Mouse (Mus musculus) ES-E14 (cell line): ENCODE measurements around the gene Aoc3. TPM values are rescaled to one million over a fixed set of nuclear protein-coding genes. Genes with fewer than 3 reads are reported as not detected.

Experiments
- DNase-seq: peaks from one replicate; pipeline ENCODE4 v3.0.0-alpha.2; 2013; ENCODE audit warnings: low read depth, low spot score
- H3K27ac ChIP-seq: 2 replicates; pipeline ENCODE4 v1.5.1; 2012; ENCODE audit warnings: low read depth, mild to moderate bottlenecking, low read length, moderate library complexity, mixed read lengths; ENCODE audit not compliant: poor library complexity, insufficient read depth, severe bottlenecking
- H3K36me3 ChIP-seq: 2 replicates; pipeline ENCODE4 v1.6.1; 2012; ENCODE audit warnings: mild to moderate bottlenecking, low read length, moderate library complexity, mixed read lengths; ENCODE audit not compliant: control insufficient read depth, poor library complexity, insufficient read depth, severe bottlenecking
- H3K4me1 ChIP-seq, 2 experiments: fragments of 150-350 bp in 1 of 2; sonication (generic) in 1 of 2; 2 replicates each; pipeline ENCODE4 v1.6.1; 2012; ENCODE audit warnings: low read length in 2 of 2, mild to moderate bottlenecking in 1 of 2, mixed read lengths in 1 of 2; ENCODE audit not compliant: control insufficient read depth in 2 of 2, insufficient read depth in 2 of 2, poor library complexity in 1 of 2
- H3K4me3 ChIP-seq, 2 experiments: fragments of 150-350 bp in 1 of 2; sonication (generic) in 1 of 2; 2 replicates each; pipeline ENCODE4 v1.5.1; 2012; ENCODE audit warnings: low read length in 2 of 2, low read depth in 1 of 2, mild to moderate bottlenecking in 1 of 2, mixed read lengths in 1 of 2; ENCODE audit not compliant: insufficient read depth in 1 of 2, poor library complexity in 1 of 2, severe bottlenecking in 1 of 2
- H3K9ac ChIP-seq: 2 replicates; pipeline ENCODE4 v1.6.1; 2012; ENCODE audit warnings: low read depth, mild to moderate bottlenecking, low read length, mixed read lengths; ENCODE audit not compliant: poor library complexity, insufficient read depth, severe bottlenecking
- H3K9me3 ChIP-seq: fragments of 150-350 bp; sonication (generic); 2 replicates; pipeline ENCODE4 v1.6.1; 2012; ENCODE audit warnings: low read depth, mild to moderate bottlenecking, low read length; ENCODE audit not compliant: control insufficient read depth, insufficient read depth
- CHD2 ChIP-seq: IDR thresholded peaks from 2 replicates; pipeline ENCODE4 v1.6.1; 2014; ENCODE audit warnings: mild to moderate bottlenecking, low read depth, low read length, inconsistent platforms
- HCFC1 ChIP-seq: IDR thresholded peaks from 2 replicates; pipeline ENCODE4 v1.6.1; 2012; ENCODE audit warnings: low read length, inconsistent platforms, borderline replicate concordance; ENCODE audit not compliant: insufficient read depth
- MAFK ChIP-seq: IDR thresholded peaks from 2 replicates; pipeline ENCODE4 v1.6.1; 2014; ENCODE audit warnings: mild to moderate bottlenecking, low read depth, low read length, inconsistent platforms; ENCODE audit not compliant: insufficient read depth
- ZC3H11A ChIP-seq: IDR thresholded peaks from 2 replicates; pipeline ENCODE4 v1.6.1; 2012; ENCODE audit warnings: low read depth, mild to moderate bottlenecking, inconsistent platforms, low read length, borderline replicate concordance
- ZNF384 ChIP-seq: IDR thresholded peaks from 2 replicates; pipeline ENCODE4 v1.6.1; 2012; ENCODE audit warnings: low read depth, low read length, inconsistent platforms
- in situ Hi-C, 2 experiments: fragments of 600-800 bp; cut with MboI; formaldehyde crosslinking; loops; one replicate each; pipeline ENCODE4 v1.15.1; 2025; ENCODE audit warnings: low sequenced_read_pairs in 2 of 2, inconsistent platforms in 1 of 2; ENCODE audit not compliant: unreplicated experiment in 2 of 2
- total RNA-seq: library from RNA; depleted of rRNA; stranded (reverse); fragments of 300-350 nt; gene quantifications from 2 replicates; pipeline ENCODE4 v1.2.3, GENCODE M21; 2012

Aoc3 gene
- total RNA-seq, 1 experiment, result 0.62 TPM

- in situ Hi-C loops, result no loop called here
- H3K4me1 ChIP-seq, result peaks cover 2 to 22% of the 10 kb centered on the region in 2 experiments; a peak in 2 of 4 replicates
- no peaks in the 10 kb centered on the region for H3K36me3 ChIP-seq
- no peaks in the 10 kb centered on the region for H3K9me3 ChIP-seq
- H3K4me3 ChIP-seq, result peak overlapping the region; percentile 7 to 55
- peak overlapping the region; percentile 14; the same call in 1 of the 2 replicates for H3K9ac ChIP-seq
- no peak overlapping the region for H3K27ac ChIP-seq
- DNase-seq, result no peak
- no peak for TF ChIP-seq HCFC1
Observed at GRCm38 (mm10) chr11:101338123-101338760, 7.8 kb downstream of the Aoc3 start.

- no peak overlapping the region for H3K9ac ChIP-seq
- H3K9me3 ChIP-seq, result no peaks in the 10 kb centered on the region
- peak; percentile 72 for DNase-seq
- H3K4me3 ChIP-seq, result peak overlapping the region in 1 of 2 experiments; percentile 11; a peak in 1 of 4 replicates
- no peak overlapping the region for H3K27ac ChIP-seq
- H3K4me1 ChIP-seq, result 0 out of 4 replicates have a peak, but pooled peaks cover 0 to 2% of the 10 kb centered on the region in 2 experiments
- no peaks in the 10 kb centered on the region for H3K36me3 ChIP-seq
- TF ChIP-seq CHD2 (no peak), ZC3H11A (peak; percentile 21; the same call in 1 of the 2 replicates)
- in situ Hi-C loops, result loop anchor here in 1 of 2 experiments (10.0 kb wide), 1 partner anchor 48 kb away; no protein-coding TSS in a partner anchor
Observed at GRCm38 (mm10) chr11:101347083-101347775, 16.8 kb downstream of the Aoc3 start.

- Histone ChIP-seq H3K4me1 (0 out of 4 replicates have a peak, but pooled peaks cover 0 to 2% of the 10 kb centered on the region in 2 experiments), H3K9me3 (no peaks in the 10 kb centered on the region), H3K27ac (no peak overlapping the region), H3K9ac (no peak overlapping the region), H3K4me3 (no peak overlapping the region), H3K36me3 (no peaks in the 10 kb centered on the region)
- no peak for TF ChIP-seq MAFK
- TF ChIP-seq CHD2, result no peak
- TF ChIP-seq HCFC1, result no peak
- no peak for TF ChIP-seq ZNF384
- DNase-seq, result no peak
- in situ Hi-C loops, result loop anchor here in 1 of 2 experiments (10.0 kb wide), 1 partner anchor 46 kb away; no protein-coding TSS in a partner anchor
Observed at GRCm38 (mm10) chr11:101348774-101349173, 18.4 kb downstream of the Aoc3 start.

GRCm38 (mm10) chr11:101349216-101349615 is 18.8 kb downstream of the Aoc3 start:
- Histone ChIP-seq H3K9me3 (no peaks in the 10 kb centered on the region), H3K4me3 (no peak overlapping the region), H3K36me3 (no peaks in the 10 kb centered on the region), H3K9ac (no peak overlapping the region), H3K27ac (no peak overlapping the region), H3K4me1 (peaks cover 0 to 4% of the 10 kb centered on the region in 2 experiments; a peak in 1 of 4 replicates)
- in situ Hi-C loops, result loop anchor here in 1 of 2 experiments (10.0 kb wide), 1 partner anchor 46 kb away; no protein-coding TSS in a partner anchor
- TF ChIP-seq ZNF384 (no peak), CHD2 (no peak), HCFC1 (no peak), ZC3H11A (no peak), MAFK (no peak)
- DNase-seq, result no peak
